ENCODE assay signal across 17 mouse cellular contexts in the genomic region with DNA sequence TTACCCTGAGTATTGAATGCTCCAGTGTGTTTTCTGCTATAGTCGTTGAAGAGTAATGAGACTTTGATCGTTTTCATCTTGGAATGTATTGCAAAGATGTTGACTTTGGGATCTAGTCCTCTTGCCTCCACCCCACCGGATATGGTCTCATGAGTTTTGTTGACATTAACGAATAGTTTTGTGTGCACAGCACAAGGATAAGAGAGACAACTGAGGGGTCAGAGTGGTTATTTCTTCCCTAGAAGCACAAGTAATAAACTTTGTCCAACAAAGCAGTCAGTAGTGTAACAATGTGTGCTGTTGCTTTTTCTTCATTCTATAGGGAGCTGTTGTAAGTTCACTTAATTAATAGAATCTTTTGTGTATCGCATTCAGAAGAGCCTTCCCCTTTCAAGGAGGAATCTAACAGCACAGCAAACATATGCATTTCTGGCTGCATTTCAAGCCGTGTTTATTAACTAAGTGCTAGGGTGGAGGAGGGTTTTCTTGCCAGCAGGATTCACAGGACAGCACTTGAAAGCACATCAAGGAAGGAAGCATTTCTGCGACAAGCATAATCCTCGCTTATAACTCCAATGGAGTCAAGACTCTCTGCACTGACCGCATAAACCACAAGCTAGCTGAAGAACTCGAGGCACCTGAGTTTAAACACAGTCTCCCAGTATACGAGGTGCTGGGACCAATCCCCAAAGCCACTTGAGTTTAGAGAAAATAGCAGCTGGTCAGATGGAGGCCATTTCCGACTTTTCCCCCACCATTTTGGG. TPM values are rescaled to one million over a fixed set of nuclear protein-coding genes. Genes with fewer than 3 reads are reported as not detected.
A peak's percentile ranks its signal among the peaks of the same experiment; 100 is the strongest.
DNase-seq lines count a peak whose midpoint lies in the region; ATAC-seq and TF ChIP-seq lines count a peak whose summit lies in the region.
"Had no signal": no experiment of that assay in that cellular context is flagged by ENCODE, and none has a peak within 500 bp of the region (broad histone marks: within the 10 kb centered on the region; RNA-seq: fewer than 3 reads in every experiment).

No protein-coding gene starts in this region.

- WGBS in kidney, embryonic 15.5 days = 61% methylated on average over 12 of the region's 12 CpGs
- WGBS in limb, embryonic 14.5 days = 67% methylated on average over 12 of the region's 12 CpGs

- TF ChIP-seq POLR2A in limb, embryonic 14.5 days (IDR thresholded peaks at IDR 0.05; ENCODE audit: borderline replicate concordance, extremely low read depth, insufficient read depth, insufficient read length) = no peak

- no peak overlapping the region for H3K9ac ChIP-seq in kidney, embryonic 15.5 days
- H3K9ac ChIP-seq in limb, embryonic 14.5 days (ENCODE audit: low read depth, low read length, severe bottlenecking) = no peak overlapping the region
- H3K9ac ChIP-seq: heart, embryonic 12.5 days; liver, embryonic 12.5 days; neural tube, embryonic 13.5 days had no signal

- no peaks in the 10 kb centered on the region for H3K27me3 ChIP-seq in kidney, embryonic 15.5 days
- no peaks in the 10 kb centered on the region for H3K27me3 ChIP-seq in limb, embryonic 14.5 days (ENCODE audit: control insufficient read depth, insufficient read depth, low read length)
- H3K27me3 ChIP-seq: heart, embryonic 12.5 days; liver, embryonic 12.5 days; neural tube, embryonic 13.5 days had no signal

- H3K4me1 ChIP-seq in kidney, embryonic 15.5 days = peaks cover 22% of the 10 kb centered on the region
- H3K4me1 ChIP-seq in limb, embryonic 14.5 days (ENCODE audit: control insufficient read depth, insufficient read depth, low read length) = peaks cover 10% of the 10 kb centered on the region
- H3K4me1 ChIP-seq: liver, embryonic 12.5 days had no signal

- H3K9me3 ChIP-seq in kidney, embryonic 15.5 days (replicated peaks) = no peaks in the 10 kb centered on the region
- no peaks in the 10 kb centered on the region for H3K9me3 ChIP-seq in limb, embryonic 14.5 days (ENCODE audit: control insufficient read depth, low read length)
- H3K9me3 ChIP-seq: heart, embryonic 12.5 days; liver, embryonic 12.5 days; neural tube, embryonic 13.5 days had no signal

- no peaks in the 10 kb centered on the region for H3K36me3 ChIP-seq in kidney, embryonic 15.5 days
- H3K36me3 ChIP-seq in limb, embryonic 14.5 days (ENCODE audit: control insufficient read depth, insufficient read depth, low read length) = no peaks in the 10 kb centered on the region
- H3K36me3 ChIP-seq: heart, embryonic 12.5 days; liver, embryonic 12.5 days; neural tube, embryonic 13.5 days had no signal

- no peak for DNase-seq in kidney, postnatal 36 days
- DNase-seq in lung, postnatal 10 days = peak; percentile 30
- no peak for DNase-seq in lung, postnatal 36 days
- peak; percentile 48 for DNase-seq in limb, embryonic 14.5 days (ENCODE audit: low spot score)
- DNase-seq in yolk sac, embryonic 10.5 days (ENCODE audit: low spot score) = peak; percentile 41
- DNase-seq in frontal cortex, postnatal 25 days (ENCODE audit: low spot score in 2 of 2) = no peak
- DNase-seq: adrenal gland, postnatal 10 days; cerebellum, adult 8-10 months; gastrocnemius, postnatal 36 days; heart, postnatal 36 days; right cerebral cortex, postnatal 25 days had no signal

- H3K4me2 ChIP-seq in kidney, embryonic 15.5 days = no peak overlapping the region
- no peak overlapping the region for H3K4me2 ChIP-seq in limb, embryonic 14.5 days (replicated peaks; ENCODE audit: low read depth, low read length, severe bottlenecking)
- H3K4me2 ChIP-seq: heart, embryonic 12.5 days; liver, embryonic 12.5 days; neural tube, embryonic 13.5 days had no signal

- H3K4me3 ChIP-seq in kidney, embryonic 15.5 days (replicated peaks) = no peak overlapping the region
- no peak overlapping the region for H3K4me3 ChIP-seq in limb, embryonic 14.5 days (replicated peaks; ENCODE audit: low read length)
- H3K4me3 ChIP-seq: heart, embryonic 12.5 days; liver, embryonic 12.5 days; neural tube, embryonic 13.5 days had no signal

- peak overlapping the region; percentile 54 for H3K27ac ChIP-seq in kidney, embryonic 15.5 days
- H3K27ac ChIP-seq in limb, embryonic 14.5 days (replicated peaks; ENCODE audit: low read depth, low read length) = peak overlapping the region; percentile 22; the same call in 1 of the 2 replicates
- H3K27ac ChIP-seq: liver, embryonic 12.5 days; neural tube, embryonic 13.5 days had no signal

- ATAC-seq in kidney, embryonic 15.5 days (replicated peaks; ENCODE audit: low FRiP score) = 0 out of 2 replicates have a peak, but pooled peaks have one; percentile 15
- ATAC-seq in limb, embryonic 14.5 days (ENCODE audit: low FRiP score, low read depth) = peak; percentile 70; the same call in 1 of the 2 replicates
- ATAC-seq: CD4-positive, CD25-positive, alpha-beta regulatory T cell, adult 4 months; inflammation-experienced regulatory T-cells, adult 6 months; liver, embryonic 12.5 days had no signal

RNA-seq across cellular contexts. Expression of gene Spred1, which starts 35.0 kb away (rescaled TPM):
- 12.1 and 15.0 TPM in 2 replicates for polyA plus RNA-seq in kidney, embryonic 15.5 days (2015; fragmentation: Nextera tagmentation; extraction: Ambion mirVana)
- polyA plus RNA-seq in limb, embryonic 14.5 days (2012; rRNA removed) = 22.4 and 23.6 TPM in 2 replicates
- polyA plus RNA-seq in limb, embryonic 14.5 days (2014; fragmentation: Nextera tagmentation; extraction: Ambion mirVana) = 30.8 and 32.7 TPM in 2 replicates

Comparison
In these comparisons a context has a peak if more than half of its experiments do, and no peak if none do; other contexts are left out.
1. DNase-seq: peak in lung, postnatal 10 days (single experiment), limb, embryonic 14.5 days (single experiment) and yolk sac, embryonic 10.5 days (single experiment); none in kidney, postnatal 36 days (0 of 2), lung, postnatal 36 days (single experiment) and frontal cortex, postnatal 25 days (0 of 2).